Mouse (Mus musculus) lung, adult 2 months (tissue): ENCODE data around the gene Postn.

Experiments used
- CTCF ChIP-seq: fragments of 200-500 bp; IDR thresholded peaks from 2 replicates; pipeline ENCODE4 v1.5.1; 2011; ENCODE audit warnings: mild to moderate bottlenecking, low read length, control low read depth; ENCODE audit not compliant: insufficient read depth
- POLR2A ChIP-seq: fragments of 200-500 bp; IDR thresholded peaks from 2 replicates; pipeline ENCODE4 v1.6.1; 2011; ENCODE audit warnings: low read depth, mild to moderate bottlenecking, control low read depth, low read length, borderline replicate concordance; ENCODE audit errors: extremely low read depth

- TF ChIP-seq CTCF: no peak
- TF ChIP-seq POLR2A: no peak
Observed at GRCm38 (mm10) chr3:54371015-54371414, 10.1 kb downstream of the Postn start.
